ENCODE assay signal across 8 mouse cellular contexts in the genomic region with DNA sequence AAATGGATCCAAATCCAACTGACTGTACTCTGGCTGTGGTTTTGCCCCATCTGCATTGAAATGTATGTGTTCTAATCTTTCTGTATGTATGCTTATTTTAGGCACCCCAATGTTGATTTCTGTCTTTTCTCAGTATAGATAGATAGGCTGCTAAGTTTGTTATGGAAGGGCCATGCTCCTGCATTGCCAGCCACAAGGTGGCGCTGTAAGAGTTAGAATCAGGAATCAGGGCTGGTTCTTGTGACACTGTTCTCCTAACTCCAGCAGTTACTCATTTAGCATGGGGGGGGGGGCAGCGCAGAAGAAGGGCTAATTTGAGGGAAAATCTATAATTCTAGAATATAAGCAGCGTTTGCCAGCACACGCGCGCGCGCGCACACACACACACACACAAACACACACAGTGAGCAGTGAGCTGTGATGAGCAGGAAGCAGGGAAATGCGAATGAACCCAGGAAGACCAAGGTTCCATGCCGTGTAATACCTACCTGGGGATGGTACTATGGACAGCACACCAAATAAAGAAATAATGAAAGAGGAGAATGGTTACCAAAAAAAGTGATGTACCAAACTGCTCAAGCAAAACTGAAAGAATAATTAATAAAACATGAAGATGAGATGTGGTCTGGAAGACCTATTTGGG.
DNase-seq lines count a peak whose midpoint lies in the region; ATAC-seq and TF ChIP-seq lines count a peak whose summit lies in the region.

No protein-coding gene starts in this region.

- no peak; the same call in 1 of the 2 replicates for ATAC-seq in liver, embryonic 11.5 days (replicated peaks; ENCODE audit: low FRiP score)
- peak; percentile 74 for ATAC-seq in forebrain, embryonic 16.5 days
- peak; percentile 85 for ATAC-seq in hindbrain, postnatal 0 days
- peak; percentile 50; the same call in 1 of the 2 replicates for ATAC-seq in midbrain, embryonic 14.5 days (ENCODE audit: low FRiP score, low TSS enrichment)

- peak; percentile 53 for DNase-seq in liver
- DNase-seq in liver, embryonic 11.5 days (ENCODE audit: low spot score) = no peak
- peak; percentile 66 for DNase-seq in cerebellum, adult 11 months
- DNase-seq in hindbrain, postnatal 0 days (ENCODE audit: low spot score) = peak; percentile 89
- peak; percentile 69 to 80 for DNase-seq in left cerebral cortex, adult 2 months (ENCODE audit: extremely low spot score in 1 of 2, low spot score in 2 of 2)
- DNase-seq in midbrain, embryonic 14.5 days = peak; percentile 84

- H3K4me3 ChIP-seq in liver, embryonic 11.5 days (ENCODE audit: low read depth, low read length) = no peak overlapping the region
- no peak overlapping the region for H3K4me3 ChIP-seq in forebrain, embryonic 16.5 days (replicated peaks; ENCODE audit: low read length)
- no peak overlapping the region for H3K4me3 ChIP-seq in hindbrain, postnatal 0 days (ENCODE audit: low read length)
- H3K4me3 ChIP-seq in left cerebral cortex, adult 2 months = no peak overlapping the region
- H3K4me3 ChIP-seq in midbrain, embryonic 14.5 days (replicated peaks; ENCODE audit: low read depth, low read length) = no peak overlapping the region
- no peak overlapping the region for H3K4me3 ChIP-seq in testis, adult 2 months (ENCODE audit: control insufficient read depth, low read depth, low read length)

- no peak overlapping the region for H3K9ac ChIP-seq in liver, embryonic 11.5 days (ENCODE audit: low read depth, low read length)
- H3K9ac ChIP-seq in forebrain, embryonic 16.5 days (replicated peaks; ENCODE audit: low read depth, low read length) = no peak overlapping the region
- H3K9ac ChIP-seq in hindbrain, postnatal 0 days (replicated peaks; ENCODE audit: low read length) = no peak overlapping the region
- no peak overlapping the region for H3K9ac ChIP-seq in midbrain, embryonic 14.5 days (replicated peaks; ENCODE audit: low read length)

- intact Hi-C loops in left cerebral cortex, adult 2 months (cut with DNase I) = no loop called here

- H3K4me2 ChIP-seq in liver, embryonic 11.5 days = no peak overlapping the region
- no peak overlapping the region for H3K4me2 ChIP-seq in forebrain, embryonic 16.5 days (ENCODE audit: low read length)
- H3K4me2 ChIP-seq in hindbrain, postnatal 0 days (ENCODE audit: low read depth, low read length) = no peak overlapping the region
- no peak overlapping the region for H3K4me2 ChIP-seq in midbrain, embryonic 14.5 days (ENCODE audit: low read length)

- no peaks in the 10 kb centered on the region for H3K36me3 ChIP-seq in liver, embryonic 11.5 days (ENCODE audit: control insufficient read depth, insufficient read depth, low read length)
- no peaks in the 10 kb centered on the region; the same call in 1 of the 2 replicates for H3K36me3 ChIP-seq in forebrain, embryonic 16.5 days (ENCODE audit: control insufficient read depth, insufficient read depth)
- peaks cover 9% of the 10 kb centered on the region; the same call in 1 of the 2 replicates for H3K36me3 ChIP-seq in hindbrain, postnatal 0 days (ENCODE audit: insufficient read depth, low read length)
- H3K36me3 ChIP-seq in midbrain, embryonic 14.5 days (ENCODE audit: control insufficient read depth, insufficient read depth, low read length) = peaks cover 50% of the 10 kb centered on the region
- H3K36me3 ChIP-seq in testis, adult 2 months (ENCODE audit: control insufficient read depth, insufficient read depth, low read length) = no peaks in the 10 kb centered on the region

- 64% methylated on average over 11 of the region's 11 CpGs for WGBS in liver, embryonic 11.5 days
- WGBS in forebrain, embryonic 16.5 days = 65% methylated on average over 11 of the region's 11 CpGs
- 60% methylated on average over 11 of the region's 11 CpGs for WGBS in hindbrain, postnatal 0 days
- WGBS in midbrain, embryonic 14.5 days = 61% methylated on average over 11 of the region's 11 CpGs

- TF ChIP-seq CTCF in hindbrain, postnatal 0 days (IDR thresholded peaks at IDR 0.05; ENCODE audit: low read depth) = peak; percentile 88
- TF ChIP-seq CTCF in left cerebral cortex, adult 2 months (IDR thresholded peaks at IDR 0.05) = peak; percentile 69
- TF ChIP-seq CTCF in testis, adult 2 months (IDR thresholded peaks at IDR 0.05; ENCODE audit: control insufficient read depth, insufficient read depth, insufficient replicate concordance, low read depth, low read length) = peak; percentile 40; the same call in 1 of the 2 replicates

- H3K27me3 ChIP-seq in liver, embryonic 11.5 days (replicated peaks; ENCODE audit: control insufficient read depth, insufficient read depth, low read length) = no peaks in the 10 kb centered on the region
- H3K27me3 ChIP-seq in forebrain, embryonic 16.5 days (replicated peaks; ENCODE audit: control insufficient read depth, insufficient read depth, low read length) = no peaks in the 10 kb centered on the region
- no peaks in the 10 kb centered on the region for H3K27me3 ChIP-seq in hindbrain, postnatal 0 days (ENCODE audit: insufficient read depth, low read length)
- H3K27me3 ChIP-seq in midbrain, embryonic 14.5 days (ENCODE audit: control insufficient read depth, insufficient read depth, low read length) = no peaks in the 10 kb centered on the region
- H3K27me3 ChIP-seq in testis, adult 2 months (ENCODE audit: control insufficient read depth, insufficient read depth, low read length) = no peaks in the 10 kb centered on the region

- H3K4me1 ChIP-seq in liver, embryonic 11.5 days (replicated peaks; ENCODE audit: control insufficient read depth, insufficient read depth, low read length) = no peaks in the 10 kb centered on the region
- no peaks in the 10 kb centered on the region for H3K4me1 ChIP-seq in forebrain, embryonic 16.5 days (replicated peaks; ENCODE audit: control insufficient read depth, insufficient read depth, low read length)
- H3K4me1 ChIP-seq in hindbrain, postnatal 0 days (ENCODE audit: insufficient read depth, low read length) = no peaks in the 10 kb centered on the region
- H3K4me1 ChIP-seq in midbrain, embryonic 14.5 days (ENCODE audit: control insufficient read depth, insufficient read depth, low read length) = no peaks in the 10 kb centered on the region
- H3K4me1 ChIP-seq in testis, adult 2 months (ENCODE audit: control insufficient read depth, insufficient read depth, low read length) = no peaks in the 10 kb centered on the region

- no peaks in the 10 kb centered on the region for H3K9me3 ChIP-seq in liver, embryonic 11.5 days (ENCODE audit: control insufficient read depth, low read length)
- no peaks in the 10 kb centered on the region for H3K9me3 ChIP-seq in forebrain, embryonic 16.5 days (ENCODE audit: control insufficient read depth, low read length)
- no peaks in the 10 kb centered on the region for H3K9me3 ChIP-seq in hindbrain, postnatal 0 days (ENCODE audit: low read length)
- H3K9me3 ChIP-seq in midbrain, embryonic 14.5 days (ENCODE audit: control insufficient read depth, low read length) = no peaks in the 10 kb centered on the region

- TF ChIP-seq POLR2A in testis, adult 2 months (IDR thresholded peaks at IDR 0.05; ENCODE audit: control insufficient read depth, low read depth, low read length) = no peak

- H3K27ac ChIP-seq in liver, embryonic 11.5 days (ENCODE audit: low read depth, low read length) = no peak overlapping the region
- H3K27ac ChIP-seq in forebrain, embryonic 16.5 days (ENCODE audit: low read length) = no peak overlapping the region
- no peak overlapping the region for H3K27ac ChIP-seq in hindbrain, postnatal 0 days
- no peak overlapping the region for H3K27ac ChIP-seq in left cerebral cortex, adult 2 months
- no peak overlapping the region for H3K27ac ChIP-seq in midbrain, embryonic 14.5 days (replicated peaks; ENCODE audit: low read depth, low read length)
- no peak overlapping the region for H3K27ac ChIP-seq in testis, adult 2 months (ENCODE audit: control insufficient read depth, insufficient read depth, low read depth, low read length)
